Mouse (Mus musculus) thymus, postnatal 14 days (tissue): ENCODE data around the gene Mlst8.

ENCODE experiments used
- DNase-seq: peaks from one replicate; pipeline ENCODE4 v3.0.0; 2021

Mlst8 gene

GRCm38 (mm10) chr17:24478663-24479380 lies at the start of gene Mlst8:
Gene Mlst8 (minus strand): TSS chr17:24479078.
- peak; percentile 98 for DNase-seq

GRCm38 (mm10) chr17:24528560-24528918 lies 49.7 kb upstream of the Mlst8 start:
- DNase-seq = no peak

- peak; percentile 91 for DNase-seq
Measured at GRCm38 (mm10) chr17:24527723-24528559, 49.1 kb upstream of the Mlst8 start, which contains the start of gene Traf7. Gene Traf7 (minus strand): TSS chr17:24527938.

- DNase-seq = no peak
Measured at GRCm38 (mm10) chr17:24527315-24527714, 48.4 kb upstream of the Mlst8 start.

GRCm38 (mm10) chr17:24524734-24525133 lies 45.9 kb upstream of the Mlst8 start:
- no peak for DNase-seq

- no peak for DNase-seq
Measured at GRCm38 (mm10) chr17:24520450-24520849, 41.6 kb upstream of the Mlst8 start.

GRCm38 (mm10) chr17:24514270-24515257 lies 35.7 kb upstream of the Mlst8 start:
- no peak for DNase-seq

- no peak for DNase-seq
Measured at GRCm38 (mm10) chr17:24513609-24514008, 34.7 kb upstream of the Mlst8 start.

- no peak for DNase-seq
Measured at GRCm38 (mm10) chr17:24507806-24508460, 29.1 kb upstream of the Mlst8 start.

- DNase-seq = no peak
Measured at GRCm38 (mm10) chr17:24507129-24507664, 28.3 kb upstream of the Mlst8 start.

- DNase-seq = no peak
Measured at GRCm38 (mm10) chr17:24506332-24507070, 27.6 kb upstream of the Mlst8 start.

- DNase-seq = no peak
Measured at GRCm38 (mm10) chr17:24505286-24505955, 26.5 kb upstream of the Mlst8 start.

GRCm38 (mm10) chr17:24504085-24504484 lies 25.2 kb upstream of the Mlst8 start:
- DNase-seq = no peak

- DNase-seq = no peak
Measured at GRCm38 (mm10) chr17:24502208-24502607, 23.3 kb upstream of the Mlst8 start.

GRCm38 (mm10) chr17:24496026-24496425 lies 17.1 kb upstream of the Mlst8 start:
- DNase-seq = no peak

GRCm38 (mm10) chr17:24495443-24495842 lies 16.6 kb upstream of the Mlst8 start:
- no peak for DNase-seq

- peak; percentile 62 for DNase-seq
Measured at GRCm38 (mm10) chr17:24494627-24495335, 15.9 kb upstream of the Mlst8 start.

GRCm38 (mm10) chr17:24490399-24490798 lies 11.5 kb upstream of the Mlst8 start:
- DNase-seq = no peak

GRCm38 (mm10) chr17:24489265-24490030 lies 10.6 kb upstream of the Mlst8 start:
- no peak for DNase-seq
